Mouse (Mus musculus): ENCODE results near the gene Cdc27.

GRCm38 (mm10) chr11:104549438-104550405, 698 bp downstream of the Cdc27 start:
- no peak for TF ChIP-seq CTCF (IDR thresholded peaks at IDR 0.05; ENCODE audit: borderline replicate concordance, control insufficient read depth, extremely low read depth, insufficient read depth, low read length, poor library complexity)
- TF ChIP-seq POLR2A (IDR thresholded peaks at IDR 0.05; ENCODE audit: control insufficient read depth, extremely low read depth, insufficient read depth, low read length, poor library complexity), result no peak; the same call in 1 of the 2 replicates

All from thymus, adult 2 months (tissue).